Mouse (Mus musculus) lung, postnatal 0 days (tissue): ENCODE measurements around the gene Gfer.

Experiments
- CTCF ChIP-seq: IDR thresholded peaks from 2 replicates; pipeline ENCODE4 v1.5.1; 2016; ENCODE audit warnings: antibody characterized with exemption, mild to moderate bottlenecking
- EP300 ChIP-seq: IDR thresholded peaks from 2 replicates; pipeline ENCODE4 v1.6.1; 2016; ENCODE audit warnings: antibody characterized with exemption, mild to moderate bottlenecking, control low read depth

DNA sequence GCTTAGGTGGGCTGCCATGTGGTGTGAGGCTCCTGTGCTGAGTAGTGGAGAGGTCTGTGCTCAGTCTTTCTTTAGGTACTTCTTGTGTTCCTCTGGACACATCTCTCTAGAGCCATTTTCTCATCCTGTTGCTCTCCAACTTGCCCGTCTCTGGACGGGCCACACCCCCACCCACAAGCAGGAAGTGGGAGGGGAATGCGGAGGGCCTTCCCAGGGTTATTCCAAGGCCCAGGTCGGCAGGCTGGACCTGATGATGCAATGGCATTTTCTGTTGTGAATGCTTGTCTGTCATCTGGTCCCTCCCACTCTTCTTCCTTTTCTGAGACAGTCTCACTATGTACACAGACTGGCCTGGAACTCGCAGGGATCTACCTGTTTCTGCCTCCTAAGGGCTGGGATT is 23.8 kb downstream of the Gfer start:
- TF ChIP-seq CTCF: no peak
- no peak for TF ChIP-seq EP300
